Mouse (Mus musculus) adrenal gland, adult (tissue): ENCODE results near the gene Tead1.

Experiments
- DNase-seq, 2 experiments: peaks; one replicate each; pipeline ENCODE4 v3.0.0; 2022 to 2023; ENCODE audit warnings: low spot score in 1 of 2; ENCODE audit not compliant: inconsistent age in 2 of 2

The Tead1 gene

DNA sequence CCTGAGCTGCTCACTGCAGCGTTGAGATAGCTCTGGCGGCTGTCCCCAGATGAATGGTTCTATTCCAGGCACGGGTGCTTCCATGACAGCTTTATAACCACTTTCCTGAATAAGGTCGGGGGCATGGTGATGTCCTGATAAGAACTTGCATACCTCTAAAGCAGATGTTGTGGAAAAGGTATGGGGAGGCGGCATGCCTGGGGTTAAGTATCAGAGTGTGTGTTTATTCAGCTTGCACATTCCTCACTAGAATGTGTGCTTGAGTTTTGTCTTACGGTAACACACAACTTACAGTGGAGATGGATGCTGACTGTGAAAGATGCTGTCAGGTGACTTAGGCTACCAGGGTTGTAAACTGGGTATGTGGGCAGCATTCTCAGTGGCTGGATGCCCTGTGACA lies 93.7 kb downstream of the Tead1 start:
- no peak for DNase-seq

DNA sequence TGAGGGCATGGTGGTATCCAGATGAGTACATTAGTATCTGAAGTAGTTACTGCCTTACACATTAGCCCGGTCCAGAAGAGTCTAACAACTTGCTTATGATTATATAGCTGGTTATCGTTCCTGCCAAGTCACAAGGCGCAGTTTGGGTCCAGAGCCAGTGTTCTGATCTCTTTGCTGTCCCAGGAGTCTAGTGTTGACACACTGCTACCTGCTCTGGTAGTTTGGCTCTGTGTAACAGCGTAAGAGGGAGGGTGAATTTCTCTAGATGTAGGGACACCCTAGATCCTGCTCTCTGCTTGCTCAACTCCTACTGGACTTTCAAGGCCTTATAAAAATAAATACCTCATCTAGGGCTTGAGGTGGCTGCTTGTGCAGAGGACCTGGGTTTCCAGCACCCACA lies 94.5 kb downstream of the Tead1 start:
- no peak for DNase-seq

DNA sequence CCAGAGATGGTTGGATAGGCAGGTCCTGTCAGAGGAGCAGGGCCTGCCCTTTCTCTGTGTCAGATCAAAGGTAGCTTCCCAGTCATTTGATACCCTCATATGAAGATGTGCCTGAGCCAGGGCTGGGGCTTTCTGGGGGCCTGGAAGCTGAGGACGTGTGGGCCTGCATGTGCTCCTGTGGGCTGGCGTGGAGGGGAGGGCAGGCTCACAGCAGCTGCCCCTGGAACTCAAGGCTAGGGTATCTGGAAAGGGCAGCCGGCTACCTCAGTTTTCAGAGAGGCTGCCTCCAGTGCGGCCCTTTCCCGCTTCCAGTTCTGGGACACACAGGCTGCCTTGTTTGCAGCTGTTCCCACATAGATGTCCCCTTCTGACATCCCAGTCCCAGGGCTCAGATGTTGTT lies 96.7 kb downstream of the Tead1 start:
- DNase-seq = no peak

DNA sequence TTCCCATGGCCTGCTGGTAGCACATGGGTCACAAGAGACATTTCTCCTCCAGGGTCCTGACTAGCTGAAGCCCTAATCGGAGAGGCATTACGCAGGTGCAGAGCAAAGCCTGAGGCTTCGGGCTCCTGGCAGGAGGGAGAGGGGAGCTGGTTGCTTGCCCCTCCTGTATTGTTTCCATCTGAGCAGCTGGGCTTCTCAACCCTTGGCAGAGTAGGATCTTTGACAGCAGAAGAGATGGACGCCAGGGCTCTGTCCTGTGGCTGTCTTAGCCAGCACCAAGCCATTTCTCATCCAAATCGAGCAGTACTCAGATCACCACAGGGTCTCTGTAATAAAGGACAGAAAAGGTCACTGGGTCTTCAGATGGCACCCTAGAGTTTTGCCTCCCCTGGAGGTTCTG lies 97.6 kb downstream of the Tead1 start:
- no peak for DNase-seq

DNA sequence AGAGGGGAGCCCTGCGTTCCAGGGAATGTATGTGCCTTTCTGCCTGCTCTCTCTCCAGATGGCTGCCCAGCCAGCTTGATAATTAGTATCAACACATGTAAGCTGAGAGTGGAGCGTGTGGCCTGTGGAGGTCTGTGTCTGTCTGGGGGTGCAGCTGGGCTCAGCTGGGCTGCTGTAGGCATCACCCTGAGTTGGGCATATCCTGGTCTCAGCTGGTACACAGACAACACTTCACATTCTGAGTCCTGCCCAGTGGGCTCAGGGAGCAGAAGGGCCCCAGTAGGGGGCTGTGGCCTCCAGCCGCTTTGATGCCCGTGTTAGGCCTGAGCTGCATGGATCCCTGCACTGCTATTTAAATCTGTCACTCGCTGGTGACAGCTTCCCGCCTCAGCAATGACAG lies 100.5 kb downstream of the Tead1 start:
- DNase-seq = no peak

DNA sequence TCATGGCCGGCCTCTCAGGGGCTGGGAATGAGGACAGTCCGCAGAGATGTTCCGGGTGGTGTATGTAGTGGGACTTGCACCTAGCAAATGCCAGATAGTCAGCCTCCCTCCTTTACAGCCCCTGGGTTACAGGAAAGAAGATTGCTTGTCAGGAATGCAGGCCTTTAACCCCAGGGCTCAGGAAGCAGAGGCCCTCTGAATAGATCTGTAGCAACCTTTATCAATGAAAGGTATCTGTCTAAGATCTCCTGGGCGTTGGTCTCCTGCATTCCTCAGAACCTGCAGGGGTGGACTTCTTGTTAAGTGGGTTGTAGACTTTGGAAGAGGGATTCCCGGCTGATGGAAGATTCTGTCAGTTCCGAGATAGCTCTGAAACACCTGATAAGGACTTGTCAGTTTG lies 101.8 kb downstream of the Tead1 start:
- no peak for DNase-seq

DNA sequence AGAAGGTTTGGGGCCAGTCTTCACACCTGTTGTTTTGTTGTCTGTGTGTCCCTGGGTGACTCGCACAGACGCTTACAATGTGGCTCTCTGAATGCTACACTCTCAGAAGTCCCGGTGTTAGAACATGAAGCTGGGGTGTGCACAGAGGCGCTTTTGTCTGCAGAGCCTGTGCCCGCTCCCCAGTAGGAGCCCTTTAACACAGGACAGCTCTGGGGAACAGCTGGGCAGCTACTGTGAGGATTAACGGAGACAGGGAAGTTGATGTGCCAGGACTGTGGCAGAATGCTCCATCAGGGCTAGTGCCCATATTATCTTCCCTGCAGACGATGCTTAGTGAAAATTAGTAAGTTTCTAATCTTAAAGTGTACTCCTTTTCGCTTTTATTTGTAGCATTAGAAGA lies 102.9 kb downstream of the Tead1 start:
- DNase-seq = no peak

DNA sequence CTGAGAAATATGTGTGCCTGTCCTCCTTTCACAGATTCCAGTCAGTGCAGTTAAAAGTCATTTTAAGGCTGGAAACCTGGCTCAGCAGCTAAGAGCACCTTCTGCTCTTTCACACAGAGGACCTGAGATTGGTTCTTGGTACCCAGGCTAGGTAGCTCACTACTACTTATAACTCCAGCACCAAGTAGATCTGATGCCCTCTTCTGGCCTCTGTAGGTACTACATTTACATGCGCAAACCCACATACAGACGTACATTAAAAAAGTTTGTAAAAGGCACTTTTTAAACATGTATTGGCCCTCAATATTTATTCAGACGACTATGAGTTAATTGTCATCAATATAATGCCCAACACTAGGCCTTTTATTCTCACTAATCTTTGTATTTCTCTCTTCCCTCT lies 105.2 kb downstream of the Tead1 start:
- DNase-seq = no peak

DNA sequence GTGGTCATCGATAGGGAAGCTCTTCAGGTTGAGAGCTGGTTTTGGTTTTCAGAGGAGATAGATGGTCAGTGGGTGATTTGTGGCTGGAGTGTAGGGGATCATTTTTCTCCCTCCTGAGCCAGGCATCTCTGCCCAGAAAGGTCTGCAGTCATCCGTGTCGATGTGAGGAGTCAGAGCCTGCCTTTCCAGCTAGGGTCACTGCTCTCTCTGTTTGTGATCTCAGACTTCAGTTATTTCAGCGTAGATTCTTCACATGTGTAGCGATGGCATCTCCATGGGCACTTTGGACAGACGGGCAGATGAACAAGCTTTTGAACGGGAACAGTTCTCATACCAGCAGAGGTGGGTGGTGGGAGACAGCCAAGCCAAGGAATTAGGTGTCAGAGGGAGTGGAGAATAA lies 106.2 kb downstream of the Tead1 start:
- no peak for DNase-seq

DNA sequence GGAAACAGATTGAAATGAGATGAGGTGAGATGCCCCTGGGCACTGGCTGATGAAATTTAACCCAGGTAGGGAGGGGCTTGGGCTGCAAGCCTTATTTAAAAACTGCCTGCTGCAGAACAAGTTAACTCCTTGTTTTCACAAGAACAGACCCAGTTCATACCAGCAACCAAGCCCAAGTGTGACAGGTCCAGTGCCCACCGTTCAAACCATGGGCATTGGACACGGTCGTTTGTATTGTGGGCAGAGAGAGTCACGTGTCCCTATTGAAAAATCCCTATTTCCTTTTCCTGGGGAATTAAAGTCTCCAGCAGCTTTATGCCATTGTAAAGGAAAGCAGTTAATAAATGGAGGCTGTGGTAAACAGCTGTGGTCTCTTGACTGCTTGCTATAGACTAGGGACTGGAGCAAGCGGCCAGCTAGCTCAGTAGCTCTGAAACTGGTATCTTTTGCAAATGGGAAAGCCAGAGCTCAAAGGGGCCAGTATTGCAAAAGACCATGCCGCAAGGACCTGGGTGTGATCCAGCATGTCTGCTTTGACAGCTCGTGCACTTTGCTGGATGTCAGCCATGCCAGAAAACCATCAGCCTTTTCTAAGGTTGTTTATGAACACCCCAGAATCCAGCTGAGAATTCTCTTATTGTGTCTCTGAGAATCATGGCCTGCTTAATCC lies 107.6 kb downstream of the Tead1 start:
- peak in 1 of 2 experiments; percentile 79 for DNase-seq

DNA sequence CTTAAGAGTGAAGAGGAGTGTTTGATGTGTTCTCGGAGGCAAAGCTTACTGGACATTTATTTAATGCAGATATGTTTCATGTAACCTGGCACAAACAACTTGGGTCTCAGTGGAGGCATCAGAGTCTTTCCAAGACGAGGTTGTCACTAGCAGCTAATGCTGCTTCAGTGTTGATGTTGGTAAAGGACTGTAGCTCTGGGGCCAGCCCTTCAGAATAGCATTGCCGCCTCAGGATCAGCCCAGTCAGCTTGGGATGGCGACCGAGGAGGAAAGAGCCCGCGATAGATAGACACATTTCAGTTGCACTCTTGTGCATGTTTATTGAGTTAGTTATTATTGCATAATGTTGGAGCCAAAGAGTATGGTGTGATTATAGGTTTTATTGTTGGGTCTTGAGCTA lies 108.2 kb downstream of the Tead1 start:
- no peak for DNase-seq

DNA sequence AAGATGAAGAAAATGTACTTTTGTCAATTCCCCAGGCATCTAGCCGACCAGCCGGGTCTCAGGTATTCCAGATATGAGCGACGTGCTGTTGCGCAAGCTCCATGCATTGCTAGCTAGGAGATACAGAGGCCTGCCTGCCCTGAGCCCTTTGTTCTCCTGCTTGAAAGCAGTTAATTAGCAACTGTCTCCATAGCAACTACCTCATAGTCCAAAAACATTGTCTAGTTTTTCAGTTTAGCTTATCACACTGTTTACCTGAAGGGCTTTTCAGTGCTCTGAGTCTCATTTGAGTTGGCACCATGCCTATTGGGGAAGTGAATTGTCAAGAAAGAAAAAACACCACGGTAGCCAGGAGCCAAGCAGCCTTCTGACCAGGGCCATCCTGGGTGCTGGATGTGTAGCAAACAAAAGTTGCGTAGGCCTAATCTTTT lies 109.2 kb downstream of the Tead1 start:
- peak in 1 of 2 experiments; percentile 59 for DNase-seq

DNA sequence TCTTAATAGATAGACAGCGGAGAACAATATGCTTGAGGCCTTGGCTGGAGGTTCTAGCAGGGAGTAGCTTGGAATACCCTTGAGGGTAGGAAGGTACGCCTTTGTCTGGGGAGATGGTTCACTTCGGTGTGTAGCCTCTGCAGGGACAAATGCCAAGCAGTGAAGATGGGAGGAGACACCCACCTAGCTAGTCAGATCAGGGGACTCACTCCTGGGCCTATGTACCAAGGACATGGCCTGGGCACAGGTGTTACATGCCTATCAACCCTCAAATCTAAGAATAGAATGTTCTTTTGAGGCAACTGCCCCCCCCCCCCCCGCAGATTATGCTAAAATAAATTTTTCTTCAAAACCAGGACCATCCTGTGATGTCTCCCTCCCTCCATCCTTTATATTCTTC lies 110.6 kb downstream of the Tead1 start:
- DNase-seq = no peak

DNA sequence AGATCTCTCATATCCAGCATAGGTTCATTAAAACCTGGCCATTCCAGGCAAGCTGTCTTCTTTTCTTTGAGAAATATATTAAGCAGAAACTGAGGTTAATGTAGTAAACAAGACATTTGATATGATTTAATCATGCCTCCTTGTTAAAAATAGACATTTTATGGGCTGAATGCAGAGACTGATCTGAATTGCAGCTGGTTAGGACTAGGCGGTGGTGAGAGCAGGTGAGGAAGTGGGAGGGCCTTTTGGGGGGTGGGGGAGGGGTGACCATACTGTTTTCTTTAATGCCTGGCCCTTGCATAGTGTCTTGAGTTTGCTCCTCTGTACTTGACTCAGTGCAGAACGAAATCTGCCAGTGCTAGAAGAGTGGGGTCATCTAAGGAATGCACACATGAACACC lies 111.2 kb downstream of the Tead1 start:
- DNase-seq = no peak

DNA sequence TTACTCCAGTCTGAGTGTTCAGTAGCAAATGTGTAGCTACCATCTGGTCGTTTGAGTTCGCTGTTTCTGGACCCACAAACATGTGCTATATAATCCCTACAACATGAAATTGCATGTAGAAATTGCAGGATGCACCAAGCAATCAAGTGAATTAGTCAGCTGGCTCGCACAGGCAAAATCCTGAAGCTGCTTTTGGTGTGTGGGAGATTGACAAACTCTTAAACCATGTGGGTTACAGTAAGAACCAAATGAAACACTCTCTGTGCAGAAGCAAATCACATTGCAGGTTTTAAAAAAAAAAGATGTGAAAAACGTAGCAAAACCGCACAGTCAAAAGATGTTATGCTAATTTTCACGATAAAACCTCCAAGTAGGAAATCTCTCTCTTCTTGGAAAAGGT lies 113.6 kb downstream of the Tead1 start:
- DNase-seq = no peak

DNA sequence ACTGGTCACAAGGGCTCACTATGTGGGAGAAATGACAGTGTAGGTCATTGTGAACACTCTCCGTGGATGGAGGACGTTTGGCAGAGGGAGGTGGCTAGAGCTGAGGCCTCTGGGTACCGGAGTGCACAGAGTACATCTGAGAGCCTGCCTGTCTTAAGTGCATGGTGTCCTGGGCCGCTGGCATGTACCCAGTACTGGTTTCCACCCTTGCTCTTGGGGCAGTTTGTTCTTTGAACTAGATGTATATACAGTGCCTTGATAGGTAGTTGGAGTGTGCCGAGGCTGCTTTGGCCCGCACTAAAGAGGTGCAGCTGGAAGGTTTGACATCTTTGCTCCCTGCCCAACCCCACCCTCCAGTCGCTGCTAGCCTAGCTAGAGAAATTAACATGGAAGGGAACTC lies 114.8 kb downstream of the Tead1 start:
- DNase-seq = no peak

DNA sequence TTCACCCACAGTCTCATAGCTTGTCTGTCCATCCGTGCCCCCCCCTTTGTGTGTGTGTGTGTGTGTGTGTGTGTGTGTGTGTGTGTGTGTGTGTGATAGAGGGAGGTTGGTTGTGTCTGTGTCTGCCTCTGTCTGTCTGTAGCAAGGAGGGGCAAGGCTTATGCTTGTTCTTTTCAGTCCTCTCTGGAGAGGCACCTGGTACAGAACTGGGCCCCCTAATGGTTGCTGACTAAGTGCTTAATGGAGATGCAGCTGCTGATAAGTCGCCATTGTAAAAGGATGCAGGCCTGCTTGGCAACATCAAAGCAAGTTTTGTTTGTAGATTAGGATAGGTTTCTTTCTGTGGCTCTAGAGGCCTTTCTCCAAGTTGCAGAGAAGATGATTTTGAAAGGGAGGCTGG lies 115.4 kb downstream of the Tead1 start:
- no peak for DNase-seq

DNA sequence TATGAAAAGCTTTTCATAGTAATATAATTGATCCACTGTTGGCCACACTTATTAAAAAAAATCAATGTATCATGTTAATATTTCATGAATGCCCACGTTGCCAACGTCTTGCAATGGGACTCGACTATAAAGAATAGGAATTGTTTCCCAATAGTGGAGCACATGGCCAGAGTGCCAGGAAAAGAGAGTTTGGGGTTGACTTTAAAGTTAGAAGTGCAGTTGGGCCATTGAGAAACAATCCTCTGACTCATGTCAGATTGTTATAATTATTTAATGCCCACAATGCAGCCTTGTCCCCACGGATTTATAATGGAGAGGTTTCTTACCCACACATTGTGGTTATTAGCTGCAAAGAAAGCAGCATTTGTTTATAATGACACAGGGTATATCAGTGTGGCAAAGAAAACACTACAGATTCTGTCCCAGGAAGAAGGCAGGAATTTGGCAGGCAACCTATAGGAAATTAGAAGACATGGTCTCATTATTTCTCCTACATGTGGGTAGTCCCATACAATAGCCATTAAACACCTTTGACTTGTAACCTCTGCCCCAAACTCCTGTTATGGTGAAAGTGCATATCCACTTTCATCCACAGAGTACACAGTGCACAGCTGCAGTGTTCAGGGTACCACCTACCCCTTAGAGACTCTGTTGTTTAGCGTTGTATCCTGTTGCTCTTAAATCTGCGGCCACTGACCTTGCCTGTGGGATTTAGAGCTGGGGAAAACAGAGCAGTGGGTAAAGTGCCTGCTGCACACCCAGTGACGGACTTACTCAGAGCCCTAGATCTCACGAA lies 118.6 kb downstream of the Tead1 start:
- no peak for DNase-seq

DNA sequence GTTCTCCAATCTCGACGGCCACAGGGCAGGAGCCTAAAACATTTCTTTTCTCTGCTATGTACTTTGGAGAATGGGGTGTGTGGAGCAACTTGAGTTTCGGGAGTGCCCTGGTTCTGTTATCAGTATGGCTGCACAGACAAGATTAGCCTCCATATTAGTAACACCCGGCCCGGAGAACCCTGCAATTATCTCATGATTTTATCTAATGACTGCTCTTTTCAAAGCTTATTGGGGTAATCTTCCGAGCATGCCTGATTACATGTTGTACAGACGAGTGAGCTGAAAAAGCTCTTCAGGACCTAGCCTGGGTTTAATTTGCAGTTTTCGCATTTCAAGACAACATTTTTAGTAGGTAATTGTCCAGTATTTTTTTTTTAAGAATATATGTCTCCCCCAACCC lies 122.6 kb downstream of the Tead1 start:
- DNase-seq = no peak

DNA sequence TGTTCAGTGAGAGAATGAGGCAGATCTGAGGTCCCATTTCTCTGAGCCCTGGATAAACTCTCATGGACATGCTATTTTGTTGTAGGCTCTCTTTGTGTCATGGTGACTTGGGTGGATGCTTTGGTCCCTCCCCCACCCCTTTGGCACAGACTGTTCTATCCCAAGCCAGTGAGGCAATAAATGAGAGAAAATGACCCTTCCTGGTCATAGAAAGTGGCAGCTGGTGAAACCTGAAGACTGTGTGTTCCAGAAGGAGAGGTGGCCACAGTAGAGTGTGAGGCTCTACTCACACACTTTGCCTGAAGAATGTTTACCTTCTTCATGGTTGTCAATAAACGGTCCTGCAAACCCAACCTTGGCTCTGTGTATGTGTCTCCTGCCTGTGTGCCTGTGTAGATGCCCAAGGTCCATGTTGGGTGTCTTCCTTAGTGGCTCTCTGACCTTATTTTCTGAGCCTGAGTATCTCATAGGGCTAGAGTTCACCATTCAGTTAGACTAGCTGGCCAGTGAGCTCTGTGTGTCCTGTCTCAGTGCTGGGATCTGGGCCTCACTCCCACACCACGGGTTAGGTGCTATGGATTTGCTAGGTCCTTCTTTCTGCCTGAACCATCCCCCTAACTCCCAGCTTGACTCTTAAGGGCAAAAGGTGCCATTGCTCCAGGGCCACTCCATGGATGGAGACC lies 127.7 kb downstream of the Tead1 start:
- no peak for DNase-seq

DNA sequence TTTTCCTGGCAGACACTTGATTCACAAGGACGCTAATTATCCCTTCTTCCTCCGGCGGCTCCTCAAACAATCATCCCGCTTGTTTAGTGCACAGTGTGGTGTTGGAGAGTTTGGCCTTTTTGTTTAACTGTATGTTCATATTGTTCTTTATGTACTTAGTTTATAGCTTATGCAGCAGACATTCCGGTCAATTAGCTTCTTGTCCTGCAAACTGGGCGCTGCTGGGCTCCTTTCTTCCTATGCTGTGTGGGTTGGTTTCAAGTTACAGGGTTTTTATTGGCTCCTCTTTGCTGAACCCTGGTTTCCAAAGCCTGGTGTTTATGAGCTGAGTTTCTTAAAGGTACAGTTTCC lies 128.3 kb downstream of the Tead1 start:
- DNase-seq = peak; percentile 44 to 75

DNA sequence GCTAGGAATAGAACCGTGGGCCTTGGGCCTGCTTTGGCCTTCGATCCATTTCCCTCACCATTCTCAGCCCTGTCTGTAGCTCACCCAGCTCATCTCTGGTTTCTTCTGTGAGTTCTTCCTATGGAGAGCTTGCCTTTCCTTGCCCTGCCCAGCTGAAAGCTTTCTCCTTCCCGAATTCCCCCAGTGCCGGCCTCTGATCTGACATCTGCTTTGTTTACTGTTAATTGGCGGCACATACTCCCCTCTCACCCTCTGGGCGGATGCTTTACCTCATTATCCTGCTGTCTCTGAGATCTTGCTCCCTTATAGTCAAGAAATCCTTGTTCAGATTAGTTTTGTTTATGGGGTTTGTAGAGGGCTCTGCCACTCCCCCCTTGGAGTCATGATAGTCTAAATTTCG lies 131.6 kb downstream of the Tead1 start:
- no peak for DNase-seq
